Mouse (Mus musculus) spleen, postnatal 10 days (tissue): ENCODE results near the gene Cox6a2.
"Not testable (repeated sequence)": the region's sequence is repeated elsewhere in the genome, so short reads cannot be mapped to it uniquely, and the experiment has no call there.

Experiments used
- DNase-seq, 2 experiments: peaks; one replicate each; pipeline ENCODE4 v3.0.0; 2021 to 2022; ENCODE audit warnings: low spot score in 2 of 2

The Cox6a2 gene

GRCm38 (mm10) chr7:128234796-128235195 lies 28.6 kb upstream of the Cox6a2 start:
- DNase-seq: no peak

GRCm38 (mm10) chr7:128231741-128232140 lies 25.6 kb upstream of the Cox6a2 start:
- DNase-seq: no peak

- no peak for DNase-seq
Observed at GRCm38 (mm10) chr7:128220936-128221335, 14.7 kb upstream of the Cox6a2 start.

GRCm38 (mm10) chr7:128219952-128220351 lies 13.8 kb upstream of the Cox6a2 start:
- no peak for DNase-seq

GRCm38 (mm10) chr7:128209826-128210225 lies 3.6 kb upstream of the Cox6a2 start:
- no peak for DNase-seq

- DNase-seq: peak; percentile 36 to 74
Observed at GRCm38 (mm10) chr7:128208187-128208586, 2.0 kb upstream of the Cox6a2 start.

- DNase-seq: no peak
Observed at GRCm38 (mm10) chr7:128205695-128206094, 492 bp downstream of the Cox6a2 start.

GRCm38 (mm10) chr7:128204179-128204578 lies 2.0 kb downstream of the Cox6a2 start:
- no peak for DNase-seq

- DNase-seq: no peak
Observed at GRCm38 (mm10) chr7:128203071-128203470, 3.1 kb downstream of the Cox6a2 start.

- no peak for DNase-seq
Observed at GRCm38 (mm10) chr7:128201607-128202006, 4.6 kb downstream of the Cox6a2 start.

GRCm38 (mm10) chr7:128181691-128182090 lies 24.5 kb downstream of the Cox6a2 start:
- DNase-seq: peak in 1 of 2 experiments; percentile 40

GRCm38 (mm10) chr7:128180546-128180945 lies 25.6 kb downstream of the Cox6a2 start:
- peak in 1 of 2 experiments; percentile 15 for DNase-seq

- DNase-seq: peak in 1 of 2 experiments; percentile 54
Observed at GRCm38 (mm10) chr7:128180126-128180525, 26.1 kb downstream of the Cox6a2 start.

GRCm38 (mm10) chr7:128178385-128178784 lies 27.8 kb downstream of the Cox6a2 start:
- peak in 1 of 2 experiments; percentile 6 for DNase-seq

- DNase-seq: peak in 1 of 2 experiments; percentile 3
Observed at GRCm38 (mm10) chr7:128169996-128170395, 36.2 kb downstream of the Cox6a2 start.

GRCm38 (mm10) chr7:128166391-128166790 lies 39.8 kb downstream of the Cox6a2 start:
- peak in 1 of 2 experiments; percentile 6 for DNase-seq

- peak in 1 of 2 experiments; percentile 2 for DNase-seq
Observed at GRCm38 (mm10) chr7:128164001-128164400, 42.2 kb downstream of the Cox6a2 start.

GRCm38 (mm10) chr7:128158688-128159354 lies 47.4 kb downstream of the Cox6a2 start:
- not testable (repeated sequence) for DNase-seq
